Mouse (Mus musculus): ENCODE results near the gene 2300009A05Rik.

Gene 2300009A05Rik

DNA sequence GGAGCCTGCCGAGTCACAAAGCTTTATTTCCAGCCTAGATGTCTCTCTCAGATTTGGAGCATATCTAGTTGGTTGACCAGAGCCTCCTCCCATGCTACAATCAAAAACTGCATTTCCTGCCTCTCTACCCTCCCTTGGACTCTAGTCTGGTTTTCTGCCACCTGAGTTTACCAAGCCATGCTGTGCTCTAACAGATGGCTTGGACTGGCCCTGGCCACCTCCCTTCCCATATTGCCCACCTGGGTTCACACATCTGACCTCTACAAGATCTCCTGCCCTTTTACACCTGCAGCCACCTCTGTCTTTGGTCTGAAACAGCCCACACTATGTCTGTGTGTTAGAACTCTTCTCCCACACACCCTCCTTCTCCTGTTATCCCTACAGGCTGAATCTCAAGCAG is 50.9 kb downstream of the 2300009A05Rik start:
- no peak for DNase-seq (ENCODE audit: low read depth, low spot score)

DNA sequence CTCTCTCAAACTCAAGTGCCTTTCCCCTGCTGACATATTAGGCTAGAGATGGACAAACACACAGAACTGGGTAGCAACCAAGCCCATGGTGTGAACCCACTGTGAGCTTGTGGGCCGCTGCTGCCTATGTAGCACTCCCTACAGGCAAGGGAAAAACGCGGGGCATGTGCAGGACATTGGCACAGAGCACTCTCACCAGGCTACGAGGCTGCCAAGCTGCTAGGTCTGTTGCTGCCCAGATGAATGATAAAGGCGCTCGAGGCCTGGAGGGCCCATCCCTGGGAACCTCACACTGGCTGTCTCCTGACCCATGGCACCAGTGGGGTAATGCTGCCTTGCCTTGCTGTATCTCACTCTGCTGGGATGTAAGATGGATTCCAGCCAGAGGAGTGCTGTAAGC is 53.0 kb downstream of the 2300009A05Rik start:
- no peak for DNase-seq (ENCODE audit: low read depth, low spot score)

Measured in retina, adult 2 months (tissue).